Mouse (Mus musculus) right cerebral cortex, postnatal 25 days (tissue): ENCODE measurements around the gene Bdh2.

Source experiments
- DNase-seq: peaks from one replicate; pipeline ENCODE4 v3.0.0; 2022

Gene Bdh2

GRCm38 (mm10) chr3:135300081-135300480 is 19.1 kb downstream of the Bdh2 start:
- no peak for DNase-seq

GRCm38 (mm10) chr3:135304060-135304459 is 23.0 kb downstream of the Bdh2 start:
- DNase-seq = no peak

GRCm38 (mm10) chr3:135304566-135304965 is 23.5 kb downstream of the Bdh2 start:
- DNase-seq = no peak

- peak; percentile 28 for DNase-seq
These were observed 26.6 kb downstream of the Bdh2 start, which contains the start of gene Slc9b2 for GRCm38 (mm10) chr3:135307411-135308259. Gene Slc9b2, plus strand, starts transcription at chr3:135307700.

GRCm38 (mm10) chr3:135312916-135313491 is 32.0 kb downstream of the Bdh2 start:
- DNase-seq = no peak

- DNase-seq = no peak
These were observed 32.7 kb downstream of the Bdh2 start for GRCm38 (mm10) chr3:135313727-135314126.

GRCm38 (mm10) chr3:135314811-135315210 is 33.8 kb downstream of the Bdh2 start:
- no peak for DNase-seq

- DNase-seq = no peak
These were observed 34.9 kb downstream of the Bdh2 start for GRCm38 (mm10) chr3:135315720-135316425.

GRCm38 (mm10) chr3:135318331-135318730 is 37.3 kb downstream of the Bdh2 start:
- no peak for DNase-seq

- DNase-seq = no peak
These were observed 43.3 kb downstream of the Bdh2 start for GRCm38 (mm10) chr3:135324354-135324753.

GRCm38 (mm10) chr3:135327176-135327575 is 46.2 kb downstream of the Bdh2 start:
- no peak for DNase-seq

GRCm38 (mm10) chr3:135327601-135328000 is 46.6 kb downstream of the Bdh2 start:
- no peak for DNase-seq

- DNase-seq = no peak
These were observed 47.5 kb downstream of the Bdh2 start for GRCm38 (mm10) chr3:135328560-135328959.

- no peak for DNase-seq
These were observed 51.7 kb downstream of the Bdh2 start for GRCm38 (mm10) chr3:135332691-135333090.

GRCm38 (mm10) chr3:135333763-135334162 is 52.7 kb downstream of the Bdh2 start:
- no peak for DNase-seq

GRCm38 (mm10) chr3:135347739-135348264 is 66.8 kb downstream of the Bdh2 start, which contains the start of gene Slc9b1:
Gene Slc9b1, plus strand, starts transcription at chr3:135348029.
- no peak for DNase-seq

- no peak for DNase-seq
These were observed 68.0 kb downstream of the Bdh2 start for GRCm38 (mm10) chr3:135349022-135349421.

GRCm38 (mm10) chr3:135351857-135352256 is 70.8 kb downstream of the Bdh2 start:
- no peak for DNase-seq
